Mouse (Mus musculus) megakaryocyte, embryonic 14.5 days (primary cell): ENCODE results near the gene Lrrc45. TPM values are rescaled to one million over a fixed set of nuclear protein-coding genes. Genes with fewer than 3 reads are reported as not detected.

ENCODE experiments used
- H3K27me3 ChIP-seq: replicated peaks from 2 replicates; pipeline ENCODE3; 2012; ENCODE audit warnings: inconsistent platforms
- H3K36me3 ChIP-seq: replicated peaks from 2 replicates; pipeline ENCODE3; 2012; ENCODE audit warnings: low read length, inconsistent platforms, mixed read lengths
- H3K4me1 ChIP-seq: 2 replicates; pipeline ENCODE4 v1.6.1; 2012; ENCODE audit warnings: inconsistent platforms
- H3K4me3 ChIP-seq: replicated peaks from 2 replicates; pipeline ENCODE3; 2012; ENCODE audit warnings: moderate library complexity, mild to moderate bottlenecking, inconsistent platforms
- H3K9me3 ChIP-seq: 2 replicates; pipeline ENCODE4 v1.6.1; 2012; ENCODE audit warnings: inconsistent platforms
- FLI1 ChIP-seq: IDR thresholded peaks from 2 replicates; pipeline ENCODE4 v1.6.1; 2012; ENCODE audit warnings: low read length, inconsistent platforms, mixed read lengths
- GATA1 ChIP-seq: IDR thresholded peaks from 3 replicates; pipeline ENCODE4 v1.6.1; 2012; ENCODE audit warnings: mixed read lengths, low read length, inconsistent platforms, borderline replicate concordance
- polyA plus RNA-seq: library from polyadenylated mRNA; stranded (reverse); fragments of >175 nt; gene quantifications from 2 replicates; pipeline ENCODE4 v1.2.3, GENCODE M21; 2012; ENCODE audit warnings: low replicate concordance; ENCODE audit not compliant: insufficient read depth

Gene Lrrc45
- polyA plus RNA-seq, 1 experiment: 23.5 TPM

DNA sequence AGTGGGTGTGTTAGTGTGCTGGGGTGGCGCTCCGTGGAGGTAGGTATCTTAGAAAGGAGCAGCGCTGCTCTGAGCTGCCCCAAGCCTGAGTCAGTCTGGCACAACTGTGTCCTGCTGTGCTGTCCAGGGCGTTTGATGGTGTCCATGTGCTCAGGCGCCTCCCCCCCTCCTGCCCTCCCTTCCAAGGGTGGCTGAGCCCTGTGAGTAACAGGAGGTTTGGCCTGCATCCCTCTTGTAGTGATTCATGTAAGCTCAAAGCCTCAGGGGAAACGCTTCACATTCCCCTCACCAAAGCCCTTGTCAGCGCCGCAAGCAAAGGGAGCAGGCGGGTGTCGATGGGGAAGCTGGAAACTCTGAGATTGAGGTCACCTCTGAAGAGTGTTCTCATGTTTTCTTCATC lies 16.0 kb upstream of the Lrrc45 start:
- TF ChIP-seq GATA1 (no peak), FLI1 (no peak)
- Histone ChIP-seq H3K9me3 (no peaks in the 10 kb centered on the region), H3K4me3 (no peak overlapping the region), H3K4me1 (peaks cover 21% of the 10 kb centered on the region), H3K27me3 (no peaks in the 10 kb centered on the region), H3K36me3 (peaks cover 97% of the 10 kb centered on the region)

DNA sequence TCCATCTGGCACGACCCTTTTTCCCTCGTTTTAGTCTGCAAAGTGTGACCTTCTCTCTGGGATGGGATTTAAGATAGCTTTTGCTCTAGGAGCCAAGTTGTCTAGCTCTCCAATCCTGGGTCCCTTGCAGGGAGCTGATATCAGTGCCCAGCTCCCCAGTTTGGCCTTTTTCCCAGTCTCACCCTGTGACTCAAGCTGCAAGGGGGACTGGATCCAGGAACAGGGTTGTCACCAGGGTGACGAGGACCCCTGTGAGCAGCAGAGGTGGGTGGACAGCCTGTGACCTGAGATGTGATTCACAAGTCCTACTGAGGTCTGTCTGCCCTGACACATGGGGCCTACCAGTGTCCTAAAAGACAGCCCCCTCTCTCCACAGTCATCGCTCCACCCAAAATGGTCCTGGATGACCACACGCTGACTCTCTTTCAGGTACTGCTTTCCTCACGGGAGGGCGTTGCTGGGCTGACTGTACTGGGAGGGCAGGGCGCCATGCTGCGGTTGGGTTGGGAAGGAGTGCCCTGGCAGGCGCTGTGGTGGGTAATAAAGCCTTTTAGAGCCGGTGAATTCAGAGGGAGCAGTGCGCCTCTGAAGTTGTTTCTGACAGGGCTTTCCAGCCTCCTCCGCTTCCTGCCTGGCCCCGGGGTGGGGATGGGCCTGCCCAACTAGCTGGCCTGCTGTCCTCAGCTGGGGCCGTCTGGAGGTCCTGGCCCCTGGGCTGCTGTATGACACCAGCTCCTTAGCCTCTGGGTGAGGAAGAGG lies 9.8 kb upstream of the Lrrc45 start:
- no peak overlapping the region for H3K4me3 ChIP-seq
- TF ChIP-seq FLI1 (no peak), GATA1 (no peak)
- H3K27me3 ChIP-seq: no peaks in the 10 kb centered on the region
- no peaks in the 10 kb centered on the region for H3K9me3 ChIP-seq
- peaks cover 88% of the 10 kb centered on the region for H3K36me3 ChIP-seq
- peaks cover 30% of the 10 kb centered on the region for H3K4me1 ChIP-seq

DNA sequence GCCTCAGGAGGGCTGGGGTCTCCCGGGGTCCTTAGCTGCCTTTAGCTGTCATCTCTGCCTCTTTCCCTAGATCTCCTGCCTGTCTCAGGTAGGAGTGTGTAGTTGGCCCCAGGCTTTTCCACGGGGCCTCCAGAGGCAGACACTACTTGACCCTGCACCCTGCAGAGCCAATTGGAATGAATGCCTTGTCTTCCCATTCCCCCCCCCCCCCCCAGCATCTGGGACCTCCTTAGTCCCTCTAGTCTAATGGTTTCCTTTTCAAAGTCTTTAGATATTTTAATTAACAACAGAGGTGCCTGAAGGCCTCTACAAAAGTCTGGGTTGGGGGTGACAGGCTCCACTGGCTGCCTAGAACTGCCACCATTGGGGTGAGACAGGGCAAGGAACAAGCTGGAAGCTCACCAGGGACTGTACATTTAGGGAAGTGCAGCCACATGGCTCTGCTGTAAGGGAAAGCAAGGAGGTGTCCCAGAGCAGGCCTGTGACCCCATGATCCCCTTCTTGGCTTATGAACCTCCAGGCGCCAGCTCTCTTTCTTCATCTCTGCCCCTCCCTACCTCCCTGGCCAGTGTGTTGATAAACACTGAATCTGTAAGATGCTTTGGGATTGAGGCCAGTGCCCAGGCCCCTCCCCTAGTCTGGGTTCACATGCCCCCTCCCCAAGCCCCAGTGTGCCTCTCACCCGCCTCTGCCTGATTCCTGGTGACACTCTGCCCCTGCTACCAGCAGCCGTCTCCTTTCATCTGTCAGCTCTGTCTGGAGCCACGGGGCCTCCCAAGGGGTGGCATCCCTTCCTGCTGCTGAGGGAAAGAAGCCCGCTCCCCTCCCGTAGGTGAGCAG lies 9.0 kb upstream of the Lrrc45 start:
- Histone ChIP-seq H3K36me3 (peaks cover 88% of the 10 kb centered on the region), H3K9me3 (no peaks in the 10 kb centered on the region), H3K4me3 (no peak overlapping the region), H3K27me3 (no peaks in the 10 kb centered on the region), H3K4me1 (peaks cover 30% of the 10 kb centered on the region)
- TF ChIP-seq GATA1 (no peak), FLI1 (no peak)

DNA sequence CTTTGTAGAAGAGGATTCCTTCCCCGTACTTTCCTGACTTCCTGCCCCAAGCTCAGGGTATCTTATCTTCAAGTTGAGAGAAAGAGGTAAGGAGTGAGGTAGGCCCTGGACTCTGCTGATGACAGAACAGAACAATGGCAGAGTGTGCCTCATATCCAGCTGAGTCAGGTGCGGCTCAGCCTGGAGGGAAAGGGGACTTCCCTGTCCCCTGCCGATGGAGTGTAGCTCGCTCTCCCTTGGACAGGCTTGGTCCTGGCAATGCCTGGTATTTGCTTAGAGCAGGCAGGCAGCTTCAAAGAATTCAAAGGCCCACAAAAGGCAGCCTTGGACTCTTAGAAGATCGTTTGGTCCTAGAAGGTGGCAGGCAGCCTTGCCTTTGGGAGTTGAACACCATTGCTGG lies 7.6 kb upstream of the Lrrc45 start:
- peaks cover 88% of the 10 kb centered on the region for H3K36me3 ChIP-seq
- H3K9me3 ChIP-seq: no peaks in the 10 kb centered on the region
- H3K27me3 ChIP-seq: no peaks in the 10 kb centered on the region
- peaks cover 19% of the 10 kb centered on the region; the same call in 1 of the 2 replicates for H3K4me1 ChIP-seq
- no peak overlapping the region for H3K4me3 ChIP-seq
- TF ChIP-seq FLI1 (no peak), GATA1 (no peak)

DNA sequence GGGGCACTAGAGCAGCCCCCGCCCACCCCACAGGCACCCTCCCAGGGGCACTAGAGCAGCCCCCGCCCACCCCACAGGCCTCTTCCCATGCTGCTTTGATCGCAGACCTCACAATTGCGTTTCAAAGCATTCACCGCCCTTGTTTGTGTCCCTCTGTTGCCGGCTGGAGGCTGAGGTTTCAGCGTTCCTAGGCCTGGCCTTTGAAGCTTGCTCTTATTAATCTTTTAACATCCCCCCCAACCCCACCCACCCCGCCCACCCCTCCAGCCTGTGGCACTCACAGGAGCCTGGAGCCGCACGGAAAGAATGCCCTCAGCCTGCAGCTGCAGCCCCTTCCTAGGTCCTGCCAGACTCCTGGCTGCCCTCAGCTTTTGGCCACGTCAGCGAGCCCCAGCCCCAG lies 6.5 kb upstream of the Lrrc45 start:
- Histone ChIP-seq H3K27me3 (no peaks in the 10 kb centered on the region), H3K4me3 (no peak overlapping the region), H3K9me3 (no peaks in the 10 kb centered on the region), H3K36me3 (peaks cover 88% of the 10 kb centered on the region), H3K4me1 (peaks cover 24% of the 10 kb centered on the region)
- TF ChIP-seq GATA1: no peak
- no peak for TF ChIP-seq FLI1

DNA sequence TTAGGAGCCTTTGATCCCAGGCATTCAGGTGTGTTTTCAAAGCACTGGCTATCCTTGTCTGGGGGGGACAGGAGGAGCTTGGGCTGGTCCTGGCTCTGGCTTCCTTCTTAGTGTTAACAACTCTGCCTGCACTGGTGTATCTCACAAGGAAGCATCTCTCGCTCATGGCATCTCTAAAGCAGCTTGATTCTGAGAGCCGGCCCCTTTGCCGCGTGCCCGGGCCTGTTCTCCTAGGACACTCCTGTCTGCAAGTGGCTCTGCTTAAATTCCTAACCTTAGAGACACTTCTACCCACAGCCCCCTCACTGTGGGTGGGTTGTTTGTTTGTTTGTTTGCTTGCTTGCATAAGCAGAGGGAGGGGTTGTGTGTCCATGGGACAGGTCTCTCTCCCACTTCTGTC lies 5.8 kb upstream of the Lrrc45 start:
- Histone ChIP-seq H3K36me3 (peaks cover 84% of the 10 kb centered on the region), H3K9me3 (no peaks in the 10 kb centered on the region), H3K27me3 (no peaks in the 10 kb centered on the region), H3K4me3 (no peak overlapping the region), H3K4me1 (peaks cover 32% of the 10 kb centered on the region)
- TF ChIP-seq GATA1 (no peak), FLI1 (no peak)

DNA sequence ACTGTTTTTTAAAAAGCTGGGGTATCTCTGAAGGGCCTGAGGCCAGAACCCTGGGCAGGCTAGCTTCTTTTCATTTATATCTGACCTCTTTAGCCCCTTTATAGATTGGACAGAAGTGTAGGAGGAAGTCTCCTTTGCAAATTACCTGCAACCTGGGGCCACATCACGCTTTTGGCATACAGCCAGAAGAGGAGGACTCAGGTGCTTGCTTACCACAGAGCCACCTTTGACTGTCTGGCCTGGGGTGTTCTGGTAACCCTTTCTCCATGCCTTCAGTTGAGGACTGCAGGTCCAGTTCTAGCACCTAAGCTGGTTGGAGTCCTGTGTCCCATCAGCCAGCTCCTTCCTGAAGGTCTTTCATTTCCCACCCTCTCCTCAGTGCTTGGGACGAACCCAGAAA lies 4.2 kb upstream of the Lrrc45 start:
- Histone ChIP-seq H3K36me3 (peaks cover 69% of the 10 kb centered on the region), H3K4me1 (peaks cover 36% of the 10 kb centered on the region)

DNA sequence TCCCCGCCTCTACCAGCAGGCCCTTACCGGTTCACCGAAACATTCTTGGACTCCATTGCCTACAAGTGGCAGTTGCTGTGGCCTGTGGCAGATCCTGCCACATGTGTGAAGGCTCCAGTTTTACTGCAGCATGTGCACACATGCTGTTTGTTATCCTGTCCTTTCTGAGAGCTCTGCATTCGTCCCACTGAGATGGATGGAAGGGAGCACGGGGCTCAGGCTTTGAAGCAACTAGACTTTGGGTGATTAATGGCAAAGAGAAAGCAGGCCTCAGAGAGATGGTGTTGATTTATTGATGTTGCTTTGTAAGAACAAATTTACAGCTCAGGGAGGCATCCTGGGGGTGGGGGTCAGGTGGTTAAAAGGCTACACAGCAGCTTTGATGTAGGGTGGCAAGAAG lies 3.1 kb upstream of the Lrrc45 start:
- no peak overlapping the region for H3K4me3 ChIP-seq
- peaks cover 43% of the 10 kb centered on the region for H3K4me1 ChIP-seq
- no peaks in the 10 kb centered on the region for H3K27me3 ChIP-seq
- no peak for TF ChIP-seq FLI1
- TF ChIP-seq GATA1: no peak
- H3K36me3 ChIP-seq: peaks cover 67% of the 10 kb centered on the region
- no peaks in the 10 kb centered on the region for H3K9me3 ChIP-seq

More for the DNA sequence above, 4.2 kb upstream of the Lrrc45 start:
- Histone ChIP-seq H3K9me3 (no peaks in the 10 kb centered on the region), H3K27me3 (no peaks in the 10 kb centered on the region), H3K4me3 (no peak overlapping the region)
- no peak for TF ChIP-seq GATA1
- TF ChIP-seq FLI1: no peak

DNA sequence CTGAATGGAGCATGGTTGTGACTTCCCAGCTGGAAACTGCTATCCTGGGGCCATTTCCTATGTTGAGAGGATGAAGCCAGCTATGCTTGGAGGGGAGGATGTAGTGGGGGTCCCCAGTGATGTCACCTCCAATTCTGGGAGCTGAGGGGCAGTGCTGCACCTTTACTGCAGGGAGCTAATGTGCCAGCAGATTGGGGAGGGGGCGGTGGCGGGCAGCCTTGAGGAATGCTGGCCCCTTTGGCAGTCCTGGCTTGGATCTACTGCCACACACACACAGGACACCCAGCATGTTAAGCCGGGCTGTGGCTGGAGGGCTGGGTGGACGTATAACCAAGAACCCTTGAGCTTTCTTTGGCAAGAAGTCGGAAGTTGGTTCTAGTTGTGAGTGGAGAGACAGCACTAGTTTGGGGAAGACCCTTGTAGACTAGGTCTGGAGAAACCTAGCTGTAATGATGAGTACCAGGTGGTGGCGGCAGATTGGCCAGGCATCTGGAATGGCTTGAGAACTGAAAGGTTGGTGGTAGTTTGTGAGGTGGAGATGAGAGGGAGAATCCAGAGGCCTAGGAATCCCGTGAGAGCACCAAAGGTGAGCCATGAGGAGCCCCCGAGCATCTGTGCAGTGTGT lies 1.6 kb upstream of the Lrrc45 start:
- TF ChIP-seq FLI1: no peak
- no peak for TF ChIP-seq GATA1
- Histone ChIP-seq H3K36me3 (peaks cover 68% of the 10 kb centered on the region), H3K27me3 (no peaks in the 10 kb centered on the region), H3K4me3 (no peak overlapping the region), H3K4me1 (peaks cover 54% of the 10 kb centered on the region), H3K9me3 (no peaks in the 10 kb centered on the region)

DNA sequence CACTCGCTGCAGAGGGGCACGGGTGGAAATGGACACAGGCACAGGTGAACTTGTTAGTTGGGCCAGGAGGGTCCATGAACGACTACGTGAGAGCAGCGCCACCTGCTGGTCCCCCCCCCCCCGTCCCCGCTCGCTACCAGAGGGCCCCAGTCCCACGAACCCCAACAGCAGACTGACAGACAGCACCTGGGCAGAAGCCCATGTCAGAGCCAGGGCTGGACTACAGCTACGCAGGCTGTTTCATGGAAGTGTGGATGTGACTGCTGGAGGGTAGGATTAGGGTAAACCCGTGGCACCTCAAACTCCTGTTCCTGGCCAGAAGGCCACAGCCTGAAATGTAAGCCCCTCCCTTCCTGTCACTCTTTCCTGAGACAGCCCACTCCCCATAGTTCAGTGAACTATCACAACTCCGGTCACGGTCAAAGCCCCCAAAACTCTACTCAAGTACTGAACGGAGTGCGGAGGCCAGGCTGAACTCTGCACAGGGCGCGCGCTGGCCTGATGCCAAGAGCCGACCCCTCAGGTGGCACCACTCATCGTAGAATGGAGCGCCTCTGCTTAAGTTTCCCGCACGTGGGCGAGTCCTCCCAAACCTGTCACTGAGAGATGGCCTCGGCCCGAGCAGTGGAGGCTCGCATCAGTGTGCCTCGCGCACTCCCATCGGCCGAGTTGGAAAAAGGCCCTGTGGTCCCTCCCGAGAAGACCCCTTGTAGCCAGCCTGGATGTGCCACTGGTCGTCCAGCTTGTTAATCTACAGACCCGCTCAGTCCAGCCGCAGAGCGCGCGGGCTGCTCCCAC lies 755 bp upstream of the Lrrc45 start:
- Histone ChIP-seq H3K36me3 (peaks cover 73% of the 10 kb centered on the region), H3K27me3 (no peaks in the 10 kb centered on the region), H3K4me1 (peaks cover 58% of the 10 kb centered on the region), H3K4me3 (peak overlapping the region; percentile 96), H3K9me3 (no peaks in the 10 kb centered on the region)
- TF ChIP-seq GATA1 (no peak), FLI1 (no peak)
